Mouse (Mus musculus): Measurements from ENCODE around the gene Nhp2. TPM values are rescaled to one million over a fixed set of nuclear protein-coding genes. Genes with fewer than 3 reads are reported as not detected.
"Not testable (repeated sequence)": the region's sequence is repeated elsewhere in the genome, so short reads cannot be mapped to it uniquely, and the experiment has no call there.

Nhp2 gene
- polyA plus RNA-seq, 1 experiment from 2014 or later, result 99.6 TPM

DNA sequence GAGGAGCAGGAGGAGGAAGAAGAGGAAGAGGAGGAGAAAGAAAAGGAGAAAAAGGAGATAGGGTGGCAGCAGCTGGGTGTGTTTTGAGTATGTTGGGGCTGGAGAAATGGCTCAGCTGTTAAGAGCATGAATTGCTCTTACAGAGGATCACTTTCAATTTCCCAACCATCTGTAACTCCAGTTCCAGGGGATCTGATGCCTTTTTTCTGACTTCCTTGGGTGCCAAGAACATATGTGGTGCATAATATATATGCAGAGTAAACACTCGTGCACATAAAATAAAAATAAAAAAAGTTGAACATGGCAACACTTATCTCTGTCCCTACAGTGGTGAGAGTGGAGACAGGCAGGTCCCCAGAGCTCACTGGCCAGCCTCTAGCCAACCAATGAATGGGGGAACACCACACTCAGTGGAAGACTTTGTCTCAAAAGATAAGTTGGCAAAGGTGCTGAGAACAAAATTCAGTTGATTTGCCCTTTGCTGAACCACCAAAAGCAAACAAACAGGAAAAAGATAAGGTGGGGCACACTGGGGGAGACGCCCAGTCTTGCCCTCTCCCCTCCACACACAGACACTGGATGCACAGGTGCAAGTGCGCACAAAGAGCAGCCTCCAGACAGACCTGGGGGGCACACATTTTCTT, 10.1 kb upstream of the Nhp2 start:
- H3K9ac ChIP-seq, result no peak overlapping the region
- H3K27ac ChIP-seq, result no peak overlapping the region
- H3K4me3 ChIP-seq, result no peak overlapping the region
- H3K27me3 ChIP-seq, result no peaks in the 10 kb centered on the region
- no peak for ATAC-seq (ENCODE audit: low FRiP score)
- WGBS, result 76% methylated on average over 3 of the region's 3 CpGs
- H3K36me3 ChIP-seq, result peaks cover 9% of the 10 kb centered on the region
- peaks cover 18% of the 10 kb centered on the region for H3K4me1 ChIP-seq (replicated peaks)
- H3K4me2 ChIP-seq, result no peak overlapping the region
- H3K9me3 ChIP-seq, result no peaks in the 10 kb centered on the region

DNA sequence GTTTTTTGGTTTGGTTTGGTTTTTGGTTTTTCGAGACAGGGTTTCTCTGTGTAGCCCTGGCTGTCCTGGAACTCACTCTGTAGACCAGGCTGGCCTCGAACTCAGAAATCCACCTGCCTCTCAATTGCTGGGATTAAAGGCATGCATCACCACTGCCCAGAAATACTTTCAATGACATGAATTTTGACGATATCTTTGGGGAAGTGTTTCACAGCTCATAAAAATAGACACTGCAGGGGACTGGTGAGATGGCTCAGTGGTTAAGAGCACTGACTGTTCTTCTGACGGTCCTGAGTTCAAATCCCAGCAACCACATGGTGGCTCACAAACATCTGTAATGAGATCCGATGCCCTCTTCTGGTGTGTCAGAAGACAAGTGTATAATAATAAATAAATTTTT, 9.6 kb upstream of the Nhp2 start:
- H3K27ac ChIP-seq; H3K4me2 ChIP-seq; H3K27me3 ChIP-seq; ATAC-seq (ENCODE audit: low FRiP score); H3K4me3 ChIP-seq; H3K9ac ChIP-seq; H3K9me3 ChIP-seq; H3K36me3 ChIP-seq: not testable (repeated sequence)
- H3K4me1 ChIP-seq (replicated peaks), result peaks cover 16% of the 10 kb centered on the region
- WGBS, result 94% methylated on average over 5 of the region's 5 CpGs

DNA sequence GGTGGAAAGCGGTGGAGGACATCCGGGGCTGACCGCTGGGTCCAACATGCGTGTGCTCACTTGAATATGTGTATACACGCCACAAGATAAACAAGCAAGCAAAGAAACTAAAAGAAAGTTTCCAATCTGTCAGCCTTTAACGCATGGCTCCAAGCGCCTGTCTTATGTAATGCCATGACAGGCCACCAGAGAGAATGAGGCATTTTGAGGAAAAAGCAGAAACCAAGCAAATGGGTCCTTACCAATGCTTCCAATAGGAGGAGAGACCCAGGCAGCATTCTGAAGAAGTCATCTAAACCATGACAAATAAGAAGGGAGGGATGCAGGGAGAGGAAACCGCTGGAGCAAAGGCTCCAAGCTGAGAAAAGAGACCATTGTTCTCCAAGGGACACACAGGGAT, 5.3 kb upstream of the Nhp2 start:
- Histone ChIP-seq H3K4me2 (no peak overlapping the region), H3K4me1 (replicated peaks) (peaks cover 16% of the 10 kb centered on the region), H3K9me3 (no peaks in the 10 kb centered on the region), H3K36me3 (no peaks in the 10 kb centered on the region), H3K27ac (no peak overlapping the region), H3K27me3 (no peaks in the 10 kb centered on the region), H3K9ac (no peak overlapping the region), H3K4me3 (no peak overlapping the region)
- WGBS, result 84% methylated on average over 8 of the region's 8 CpGs
- no peak for ATAC-seq (ENCODE audit: low FRiP score)

DNA sequence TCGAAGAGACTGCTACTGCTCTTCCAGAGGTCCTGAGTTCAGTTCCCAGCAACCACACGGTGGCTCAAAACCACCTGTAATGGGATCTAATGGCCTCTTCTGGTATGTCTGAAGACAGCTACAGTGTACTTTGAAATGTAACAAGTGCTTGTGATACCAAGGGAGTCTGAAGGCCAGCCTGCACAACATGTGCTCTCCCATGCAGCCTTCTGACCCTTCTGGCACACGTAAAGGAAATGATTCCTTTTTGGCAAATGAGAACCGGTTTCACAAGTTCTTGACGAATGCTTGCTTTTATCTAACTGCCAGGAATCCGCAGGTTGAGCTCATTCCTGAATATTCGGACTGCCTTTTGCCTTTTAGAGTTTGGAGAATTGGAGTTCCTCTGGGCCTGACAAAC, 4.4 kb upstream of the Nhp2 start:
- Histone ChIP-seq H3K9ac (peak overlapping the region; percentile 66), H3K27me3 (no peaks in the 10 kb centered on the region), H3K4me2 (peak overlapping the region; percentile 57), H3K27ac (no peak overlapping the region), H3K4me3 (peak overlapping the region; percentile 32), H3K36me3 (no peaks in the 10 kb centered on the region), H3K9me3 (no peaks in the 10 kb centered on the region), H3K4me1 (replicated peaks) (peaks cover 19% of the 10 kb centered on the region)
- 57% methylated on average over 7 of the region's 7 CpGs for WGBS
- no peak for ATAC-seq (ENCODE audit: low FRiP score)

DNA sequence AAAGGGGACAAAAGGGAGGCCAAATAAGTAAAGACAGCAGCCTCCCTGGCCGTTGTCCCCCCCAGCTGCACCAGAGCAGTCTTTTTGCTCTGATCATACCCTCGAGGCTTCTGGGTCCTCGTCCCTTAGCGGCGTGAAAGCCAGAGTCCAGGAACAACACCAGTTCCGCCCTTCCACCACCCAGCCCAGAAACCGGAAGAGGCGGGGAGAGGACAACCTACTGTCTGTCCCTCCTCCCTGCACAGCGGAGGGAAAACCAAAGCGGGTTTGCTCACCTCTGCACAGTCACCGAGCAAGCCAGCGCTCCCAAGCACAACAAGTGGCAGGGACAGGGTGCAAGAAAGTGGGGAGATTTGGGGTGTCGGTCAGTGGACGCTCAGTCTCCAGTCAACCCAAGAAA, 3.9 kb upstream of the Nhp2 start:
- H3K9ac ChIP-seq, result peak overlapping the region; percentile 66
- peak overlapping the region; percentile 32 for H3K4me3 ChIP-seq
- ATAC-seq (ENCODE audit: low FRiP score), result no peak
- H3K27me3 ChIP-seq, result no peaks in the 10 kb centered on the region
- no peaks in the 10 kb centered on the region for H3K36me3 ChIP-seq
- H3K27ac ChIP-seq, result no peak overlapping the region
- peaks cover 24% of the 10 kb centered on the region for H3K4me1 ChIP-seq (replicated peaks)
- peak overlapping the region; percentile 57 for H3K4me2 ChIP-seq
- 4% methylated on average over 14 of the region's 14 CpGs for WGBS
- H3K9me3 ChIP-seq, result no peaks in the 10 kb centered on the region

DNA sequence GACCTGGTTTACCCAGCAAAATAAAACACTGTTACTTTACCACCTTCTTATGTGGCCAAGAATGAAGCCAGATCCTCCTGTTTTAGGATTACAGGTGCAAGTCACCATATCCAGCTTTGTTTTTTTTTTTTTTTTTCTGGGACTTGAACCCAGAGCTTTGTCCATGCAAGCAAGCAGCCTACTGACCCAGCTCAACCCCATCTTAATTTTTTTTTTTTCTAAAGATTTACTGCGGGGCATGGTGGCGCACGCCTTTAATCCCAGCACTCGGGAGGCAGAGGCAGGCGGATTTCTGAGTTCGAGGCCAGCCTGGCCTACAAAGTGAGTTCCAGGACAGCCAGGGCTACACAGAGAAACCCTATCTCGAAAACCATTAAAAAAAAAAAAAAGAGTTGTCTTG, 3.4 kb upstream of the Nhp2 start:
- H3K9me3 ChIP-seq; ATAC-seq (ENCODE audit: low FRiP score); H3K9ac ChIP-seq; H3K27me3 ChIP-seq; H3K27ac ChIP-seq; H3K36me3 ChIP-seq: not testable (repeated sequence)
- H3K4me2 ChIP-seq, result peak overlapping the region; percentile 57
- H3K4me3 ChIP-seq, result peak overlapping the region; percentile 32; the same call in 1 of the 2 replicates
- 92% methylated on average over 7 of the region's 7 CpGs for WGBS
- H3K4me1 ChIP-seq (replicated peaks), result peaks cover 29% of the 10 kb centered on the region

DNA sequence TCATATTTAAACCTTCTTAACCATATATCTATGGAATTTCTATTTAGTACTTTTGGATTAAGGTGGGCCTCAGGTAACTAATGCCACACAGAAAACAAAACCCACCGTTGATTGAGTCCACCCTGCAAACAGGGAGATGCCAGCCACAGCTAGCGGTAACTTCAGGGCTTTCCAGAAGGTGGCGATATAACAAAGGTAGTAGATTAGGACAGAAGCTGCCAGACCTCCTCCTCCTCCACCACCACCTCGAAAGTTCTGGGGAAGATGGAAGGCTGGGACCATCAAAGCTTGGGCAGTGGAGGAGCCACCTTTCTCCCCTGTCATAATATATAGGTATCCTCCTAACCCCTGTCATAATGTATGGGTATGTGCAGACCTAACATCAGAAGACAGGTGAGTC, 1.8 kb upstream of the Nhp2 start:
- Histone ChIP-seq H3K4me2 (no peak overlapping the region), H3K27me3 (no peaks in the 10 kb centered on the region), H3K9me3 (no peaks in the 10 kb centered on the region), H3K27ac (no peak overlapping the region), H3K36me3 (peaks cover 13% of the 10 kb centered on the region), H3K4me3 (no peak overlapping the region), H3K9ac (no peak overlapping the region), H3K4me1 (replicated peaks) (peaks cover 38% of the 10 kb centered on the region)
- WGBS, result 3% methylated on average over 4 of the region's 4 CpGs
- no peak for ATAC-seq (ENCODE audit: low FRiP score)

DNA sequence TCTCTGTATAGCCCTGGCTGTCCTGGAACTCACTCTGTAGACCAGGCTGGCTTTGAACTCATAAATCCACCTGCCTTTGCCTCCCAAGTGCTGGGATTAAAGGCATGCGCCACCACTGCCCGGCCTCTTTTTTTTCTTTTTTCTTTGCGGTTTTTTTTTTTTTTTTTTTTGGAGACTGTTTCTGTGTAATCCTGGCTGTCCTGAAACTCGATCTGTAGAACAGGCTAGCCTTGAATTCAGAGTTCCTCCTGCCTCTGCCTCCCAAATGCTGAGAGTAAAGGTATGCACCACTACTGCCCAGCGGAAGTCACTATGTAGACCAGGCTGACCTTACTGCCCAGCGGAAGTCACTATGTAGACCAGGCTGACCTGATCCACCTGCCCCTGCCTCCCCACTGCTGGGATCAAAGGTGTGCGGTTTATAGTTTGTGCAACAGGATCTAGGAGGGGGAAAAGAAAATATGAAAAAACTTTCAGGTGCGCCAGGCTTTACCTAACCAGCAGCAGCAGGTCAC, 584 bp upstream of the Nhp2 start:
- Histone ChIP-seq H3K27ac (peak overlapping the region; percentile 13; the same call in 1 of the 2 replicates), H3K4me1 (replicated peaks) (peaks cover 38% of the 10 kb centered on the region), H3K4me3 (peak overlapping the region; percentile 81), H3K9ac (peak overlapping the region; percentile 46; the same call in 1 of the 2 replicates), H3K9me3 (no peaks in the 10 kb centered on the region), H3K36me3 (peaks cover 26% of the 10 kb centered on the region), H3K27me3 (no peaks in the 10 kb centered on the region), H3K4me2 (peak overlapping the region; percentile 76)
- 59% methylated on average over 8 of the region's 8 CpGs for WGBS
- ATAC-seq (ENCODE audit: low FRiP score), result peak; percentile 66

DNA sequence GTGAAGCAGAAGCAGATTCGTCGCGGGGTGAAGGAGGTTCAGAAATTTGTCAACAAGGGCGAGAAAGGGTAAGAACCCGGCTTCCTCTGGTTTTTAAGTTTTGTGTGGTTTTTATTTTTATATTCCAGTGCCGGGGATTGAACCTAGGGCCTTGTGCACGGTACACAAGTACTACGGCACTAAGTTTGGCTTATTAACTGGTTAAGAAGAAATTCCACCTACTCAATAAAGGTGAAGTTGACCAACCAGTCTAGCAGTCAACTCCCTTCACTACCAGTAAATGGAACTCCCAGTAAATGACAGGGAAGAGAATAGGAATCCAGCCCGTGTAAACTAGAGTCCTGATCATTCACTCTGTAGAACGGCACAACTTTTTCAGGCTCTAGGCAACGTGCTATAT, 549 bp downstream of the Nhp2 start:
- 2% methylated on average over 11 of the region's 11 CpGs for WGBS
- no peak overlapping the region for H3K27ac ChIP-seq
- no peaks in the 10 kb centered on the region for H3K9me3 ChIP-seq
- H3K4me2 ChIP-seq, result peak overlapping the region; percentile 76
- peak overlapping the region; percentile 81 for H3K4me3 ChIP-seq
- H3K36me3 ChIP-seq, result peaks cover 37% of the 10 kb centered on the region
- H3K27me3 ChIP-seq, result no peaks in the 10 kb centered on the region
- peaks cover 33% of the 10 kb centered on the region for H3K4me1 ChIP-seq (replicated peaks)
- H3K9ac ChIP-seq, result peak overlapping the region; percentile 79
- no peak for ATAC-seq (ENCODE audit: low FRiP score)

DNA sequence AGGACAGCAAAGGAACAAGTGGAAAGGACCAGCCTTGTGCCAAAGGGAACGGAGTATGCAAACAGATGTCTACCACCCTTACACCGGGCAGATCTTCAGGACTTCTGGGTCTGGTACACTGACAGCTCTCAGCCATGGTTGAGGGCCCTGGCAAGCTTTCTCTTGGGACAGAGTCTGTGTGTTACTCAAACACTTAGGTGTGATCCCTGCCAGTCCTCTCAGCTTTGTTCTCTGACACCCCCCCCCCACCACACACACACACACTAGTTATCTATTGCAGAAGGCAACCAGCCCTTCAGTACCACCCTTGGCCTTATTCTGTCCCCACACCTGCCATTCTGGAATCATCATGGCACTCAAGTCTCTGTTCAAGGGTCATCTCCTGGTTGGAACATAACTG, 2.2 kb downstream of the Nhp2 start:
- Histone ChIP-seq H3K4me3 (no peak overlapping the region), H3K27ac (no peak overlapping the region), H3K4me2 (no peak overlapping the region), H3K9ac (no peak overlapping the region), H3K36me3 (peaks cover 53% of the 10 kb centered on the region), H3K4me1 (replicated peaks) (peaks cover 24% of the 10 kb centered on the region), H3K27me3 (no peaks in the 10 kb centered on the region), H3K9me3 (no peaks in the 10 kb centered on the region)
- WGBS, result 97% methylated on average over 2 of the region's 2 CpGs
- ATAC-seq (ENCODE audit: low FRiP score), result no peak

DNA sequence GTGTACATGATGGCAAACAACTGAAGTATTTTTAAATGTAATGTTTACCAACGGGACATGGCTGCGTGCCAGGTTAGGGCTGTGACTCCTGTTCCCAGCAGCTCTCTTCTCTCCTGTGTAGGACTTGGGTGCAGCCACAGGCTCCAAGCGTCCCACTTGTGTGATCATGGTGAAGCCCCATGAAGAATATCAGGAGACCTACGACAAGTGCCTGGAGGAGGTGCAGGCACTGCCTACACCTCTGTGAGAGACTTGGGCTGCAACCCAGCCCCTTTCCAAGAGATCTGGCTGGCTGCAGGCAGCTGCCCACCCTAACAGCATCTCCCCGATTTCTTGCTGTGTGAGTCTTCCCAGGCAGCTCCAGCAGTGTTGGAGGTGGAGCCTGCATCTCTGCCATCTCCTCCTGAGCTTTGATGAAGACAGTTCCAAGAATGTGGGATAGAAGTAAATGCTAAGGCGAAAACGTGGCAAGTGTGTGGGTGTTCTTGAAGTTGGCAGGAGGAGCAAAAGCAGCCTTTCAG, 3.5 kb downstream of the Nhp2 start:
- H3K4me2 ChIP-seq, result no peak overlapping the region
- peaks cover 24% of the 10 kb centered on the region for H3K4me1 ChIP-seq (replicated peaks)
- 95% methylated on average over 7 of the region's 7 CpGs for WGBS
- H3K27me3 ChIP-seq, result no peaks in the 10 kb centered on the region
- H3K9ac ChIP-seq, result no peak overlapping the region
- ATAC-seq (ENCODE audit: low FRiP score), result no peak
- peaks cover 66% of the 10 kb centered on the region for H3K36me3 ChIP-seq
- no peak overlapping the region for H3K27ac ChIP-seq
- no peak overlapping the region for H3K4me3 ChIP-seq
- H3K9me3 ChIP-seq, result no peaks in the 10 kb centered on the region

DNA sequence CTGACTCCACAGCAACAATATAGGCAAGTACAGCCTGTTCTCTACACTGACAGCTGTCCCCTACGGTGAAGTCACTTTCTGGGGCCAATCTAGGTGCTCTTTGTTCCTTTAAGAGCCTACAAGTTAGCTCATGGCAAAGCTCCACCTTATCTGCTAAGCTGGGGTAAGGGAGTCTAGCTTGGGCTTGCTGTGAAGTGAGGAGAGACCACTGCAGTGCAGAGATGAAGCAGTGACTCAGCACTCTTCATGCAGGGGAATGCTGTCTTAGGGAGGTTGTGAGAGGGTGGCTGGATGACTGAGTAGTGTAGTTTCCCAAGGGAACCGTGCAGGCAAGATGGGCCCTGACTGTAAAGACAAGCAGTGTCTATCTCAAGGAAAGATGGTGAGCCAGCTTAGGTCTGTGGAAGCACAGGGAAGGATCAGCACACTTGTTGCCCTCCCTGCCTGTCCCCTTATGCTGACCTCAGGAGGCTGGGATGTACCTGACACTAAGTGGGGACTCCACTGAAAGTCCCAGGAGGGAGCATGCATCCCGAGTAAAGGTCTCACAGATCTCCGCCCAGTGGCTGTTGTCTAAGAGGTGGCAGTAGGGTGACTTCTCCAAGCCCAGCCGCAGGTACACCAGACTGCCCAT, 5.8 kb downstream of the Nhp2 start:
- Histone ChIP-seq H3K4me1 (replicated peaks) (peaks cover 17% of the 10 kb centered on the region), H3K4me3 (no peak overlapping the region), H3K9ac (no peak overlapping the region), H3K27ac (no peak overlapping the region), H3K4me2 (no peak overlapping the region), H3K36me3 (peaks cover 80% of the 10 kb centered on the region), H3K9me3 (no peaks in the 10 kb centered on the region), H3K27me3 (no peaks in the 10 kb centered on the region)
- 89% methylated on average over 5 of the region's 5 CpGs for WGBS
- no peak for ATAC-seq (ENCODE audit: low FRiP score)

DNA sequence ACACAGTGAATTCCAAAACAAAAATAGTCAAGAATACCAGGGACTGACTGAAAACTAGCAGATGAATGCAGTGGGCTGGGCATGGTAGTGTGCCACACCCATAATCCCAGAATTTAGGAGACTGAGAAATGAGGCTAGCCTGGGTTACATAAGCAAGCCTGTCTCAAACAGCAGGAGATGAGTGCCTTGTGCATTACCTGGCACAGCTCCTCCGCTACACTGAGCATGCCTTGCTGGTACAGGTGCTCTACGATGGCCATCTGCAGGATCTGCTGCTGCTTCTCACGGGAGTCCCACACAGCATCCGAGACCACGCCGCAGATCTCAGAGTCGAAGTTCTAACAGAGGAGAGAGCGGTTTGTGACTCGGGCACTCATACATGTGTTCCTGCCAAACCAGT, 7.9 kb downstream of the Nhp2 start:
- no peak for ATAC-seq (ENCODE audit: low FRiP score)
- peaks cover 9% of the 10 kb centered on the region for H3K4me1 ChIP-seq (replicated peaks)
- 96% methylated on average over 9 of the region's 9 CpGs for WGBS
- H3K4me2 ChIP-seq, result no peak overlapping the region
- peaks cover 69% of the 10 kb centered on the region for H3K36me3 ChIP-seq
- H3K4me3 ChIP-seq, result no peak overlapping the region
- H3K27ac ChIP-seq, result no peak overlapping the region
- H3K9me3 ChIP-seq, result no peaks in the 10 kb centered on the region
- no peaks in the 10 kb centered on the region for H3K27me3 ChIP-seq
- H3K9ac ChIP-seq, result no peak overlapping the region

Measured in hindbrain, embryonic 13.5 days (tissue).